Mouse (Mus musculus): Measurements from ENCODE around the gene Fundc2. TPM values are rescaled to one million over a fixed set of nuclear protein-coding genes. Genes with fewer than 3 reads are reported as not detected.

The Fundc2 gene
- 75.4 and 83.2 TPM in 2 replicates for polyA plus RNA-seq (2015; fragmentation: Nextera tagmentation; extraction: Ambion mirVana)

GRCm38 (mm10) chrX:75382195-75382771 lies at the start of gene Fundc2, which contains the start of gene F8:
Gene Fundc2 (plus strand): TSS chrX:75382399.
Gene F8 (minus strand): TSS chrX:75382615.
- DNase-seq (ENCODE audit: low spot score) = peak; percentile 83

GRCm38 (mm10) chrX:75370197-75370596 lies 12.0 kb upstream of the Fundc2 start:
- no peak for DNase-seq (ENCODE audit: low spot score)

- DNase-seq (ENCODE audit: low spot score) = no peak
These were observed 9.4 kb upstream of the Fundc2 start for GRCm38 (mm10) chrX:75372666-75373425.

- no peak for DNase-seq (ENCODE audit: low spot score)
These were observed 5.4 kb upstream of the Fundc2 start for GRCm38 (mm10) chrX:75376815-75377214.

GRCm38 (mm10) chrX:75381176-75381575 lies 1.0 kb upstream of the Fundc2 start:
- no peak for DNase-seq (ENCODE audit: low spot score)

- DNase-seq (ENCODE audit: low spot score) = peak; percentile 2
These were observed 500 bp upstream of the Fundc2 start for GRCm38 (mm10) chrX:75381699-75382098.

- DNase-seq (ENCODE audit: low spot score) = no peak
These were observed 17.3 kb downstream of the Fundc2 start for GRCm38 (mm10) chrX:75399471-75399870.

GRCm38 (mm10) chrX:75402668-75403067 lies 20.5 kb downstream of the Fundc2 start:
- DNase-seq (ENCODE audit: low spot score) = no peak

- no peak for DNase-seq (ENCODE audit: low spot score)
These were observed 21.2 kb downstream of the Fundc2 start for GRCm38 (mm10) chrX:75403350-75403749.

- no peak for DNase-seq (ENCODE audit: low spot score)
These were observed 27.5 kb downstream of the Fundc2 start for GRCm38 (mm10) chrX:75409711-75410110.

GRCm38 (mm10) chrX:75415936-75416785 lies 34.0 kb downstream of the Fundc2 start, which contains the start of the genes Cmc4, Mtcp1 and Brcc3:
Gene Cmc4 (minus strand): TSS chrX:75416584.
Gene Mtcp1 (minus strand): TSS chrX:75416588.
Gene Brcc3 (plus strand): TSS chrX:75416628.
- peak; percentile 91 for DNase-seq (ENCODE audit: low spot score)

Other genes with a start within 250 kb of the Fundc2 start
- gene Smim9, start 218.6 kb upstream of the Fundc2 start, polyA plus RNA-seq (2015; fragmentation: Nextera tagmentation; extraction: Ambion mirVana) = not detected in 2 replicates
- gene F8, start 216 bp downstream of the Fundc2 start, polyA plus RNA-seq (2015; fragmentation: Nextera tagmentation; extraction: Ambion mirVana) = 1.8 TPM in 2 replicates
- 33.1 and 36.2 TPM in 2 replicates for gene Cmc4, start 34.2 kb downstream of the Fundc2 start, polyA plus RNA-seq (2015; fragmentation: Nextera tagmentation; extraction: Ambion mirVana)
- gene Mtcp1, start 34.2 kb downstream of the Fundc2 start, polyA plus RNA-seq (2015; fragmentation: Nextera tagmentation; extraction: Ambion mirVana) = 8.8 and 10.1 TPM in 2 replicates
- gene Brcc3, start 34.2 kb downstream of the Fundc2 start, polyA plus RNA-seq (2015; fragmentation: Nextera tagmentation; extraction: Ambion mirVana) = 59.7 and 71.5 TPM in 2 replicates
- gene Vbp1, start 131.9 kb downstream of the Fundc2 start, polyA plus RNA-seq (2015; fragmentation: Nextera tagmentation; extraction: Ambion mirVana) = 171 and 173 TPM in 2 replicates
- 0.16 and 0.42 TPM in 2 replicates for gene Rab39b, start 195.8 kb downstream of the Fundc2 start, polyA plus RNA-seq (2015; fragmentation: Nextera tagmentation; extraction: Ambion mirVana)

All from thymus, postnatal 0 days (tissue).